Mouse (Mus musculus): ENCODE results near the gene Hhip. TPM values are rescaled to one million over a fixed set of nuclear protein-coding genes. Genes with fewer than 3 reads are reported as not detected.

Hhip gene
- polyA plus RNA-seq (2012; rRNA removed) (0.40 and 0.66 TPM in 2 replicates), polyA plus RNA-seq (2014; fragmentation: Nextera tagmentation; extraction: Ambion mirVana) (1.1 and 1.2 TPM in 2 replicates)

GRCm38 (mm10) chr8:80057198-80058174 is at the start of gene Hhip:
TSS of gene Hhip (minus strand) at chr8:80058006.
- Histone ChIP-seq H3K9ac (replicated peaks) (no peak within 1 kb of the TSS), H3K9me3 (ENCODE audit: control insufficient read depth, low read length) (no peaks in the 10 kb centered on the region), H3K4me2 (ENCODE audit: low read depth) (peak within 1 kb of the TSS; percentile 48), H3K27ac (no peak within 1 kb of the TSS), H3K4me3 (ENCODE audit: insufficient read depth in 1 of 2, low read depth in 2 of 2, low read length in 2 of 2) (peak within 1 kb of the TSS; percentile 10 to 54), H3K4me1 (replicated peaks; ENCODE audit: control insufficient read depth in 2 of 2, insufficient read depth in 2 of 2, low read length in 1 of 2) (no peaks in the 10 kb centered on the region), H3K27me3 (ENCODE audit: control insufficient read depth, insufficient read depth, low read length) (peaks cover 17% of the 10 kb centered on the region), H3K36me3 (replicated peaks; ENCODE audit: control insufficient read depth, insufficient read depth, low read depth) (no peaks in the 10 kb centered on the region)
- no peak for DNase-seq (ENCODE audit: low read depth in 3 of 3, low spot score in 3 of 3)
- no peak for TF ChIP-seq CTCF (IDR thresholded peaks at IDR 0.05; ENCODE audit: low read depth)
- no peak for TF ChIP-seq EP300 (IDR thresholded peaks at IDR 0.05; ENCODE audit: low read depth)
- no peak for ATAC-seq (ENCODE audit: insufficient read depth)
- 1% methylated on average over 36 of the region's 56 CpGs for WGBS (ENCODE audit: insufficient replicate concordance)

- ATAC-seq (ENCODE audit: insufficient read depth) (no peak), DNase-seq (ENCODE audit: low read depth in 3 of 3, low spot score in 3 of 3) (no peak)
- no peaks in the 10 kb centered on the region for H3K9me3 ChIP-seq (ENCODE audit: control insufficient read depth, low read length)
- H3K36me3 ChIP-seq (replicated peaks; ENCODE audit: control insufficient read depth, insufficient read depth, low read depth) = no peaks in the 10 kb centered on the region
- H3K4me1 ChIP-seq (replicated peaks; ENCODE audit: control insufficient read depth in 2 of 2, insufficient read depth in 2 of 2, low read length in 1 of 2) = no peaks in the 10 kb centered on the region
- no peak overlapping the region for H3K9ac ChIP-seq (replicated peaks)
- WGBS (ENCODE audit: insufficient replicate concordance) = 59% methylated on average over 2 of the region's 2 CpGs
- H3K4me3 ChIP-seq (ENCODE audit: insufficient read depth in 1 of 2, low read depth in 2 of 2, low read length in 2 of 2) = no peak overlapping the region
- H3K27me3 ChIP-seq (ENCODE audit: control insufficient read depth, insufficient read depth, low read length) = no peaks in the 10 kb centered on the region
- H3K27ac ChIP-seq = no peak overlapping the region
- no peak overlapping the region for H3K4me2 ChIP-seq (ENCODE audit: low read depth)
- TF ChIP-seq EP300 (IDR thresholded peaks at IDR 0.05; ENCODE audit: low read depth) (no peak), CTCF (IDR thresholded peaks at IDR 0.05; ENCODE audit: low read depth) (no peak)
Observed at GRCm38 (mm10) chr8:80087021-80087420, 29.2 kb upstream of the Hhip start.

GRCm38 (mm10) chr8:80058193-80058592 is 387 bp upstream of the Hhip start:
- Histone ChIP-seq H3K4me1 (replicated peaks; ENCODE audit: control insufficient read depth in 2 of 2, insufficient read depth in 2 of 2, low read length in 1 of 2) (no peaks in the 10 kb centered on the region), H3K27me3 (ENCODE audit: control insufficient read depth, insufficient read depth, low read length) (peaks cover 17% of the 10 kb centered on the region), H3K4me2 (ENCODE audit: low read depth) (no peak overlapping the region; the same call in 1 of the 2 replicates), H3K9ac (replicated peaks) (no peak overlapping the region), H3K4me3 (ENCODE audit: insufficient read depth in 1 of 2, low read depth in 2 of 2, low read length in 2 of 2) (no peak overlapping the region), H3K36me3 (replicated peaks; ENCODE audit: control insufficient read depth, insufficient read depth, low read depth) (no peaks in the 10 kb centered on the region), H3K27ac (no peak overlapping the region), H3K9me3 (ENCODE audit: control insufficient read depth, low read length) (no peaks in the 10 kb centered on the region)
- no peak for DNase-seq (ENCODE audit: low read depth in 3 of 3, low spot score in 3 of 3)
- TF ChIP-seq CTCF (IDR thresholded peaks at IDR 0.05; ENCODE audit: low read depth) (no peak), EP300 (IDR thresholded peaks at IDR 0.05; ENCODE audit: low read depth) (no peak)
- ATAC-seq (ENCODE audit: insufficient read depth) = no peak
- WGBS (ENCODE audit: insufficient replicate concordance) = 3% methylated on average over 8 of the region's 12 CpGs

GRCm38 (mm10) chr8:80056331-80057070 is 1.3 kb downstream of the Hhip start:
- no peaks in the 10 kb centered on the region; a peak in 1 of 4 replicates for H3K4me1 ChIP-seq (replicated peaks; ENCODE audit: control insufficient read depth in 2 of 2, insufficient read depth in 2 of 2, low read length in 1 of 2)
- DNase-seq (ENCODE audit: low read depth in 3 of 3, low spot score in 3 of 3) (no peak), ATAC-seq (ENCODE audit: insufficient read depth) (no peak)
- no peaks in the 10 kb centered on the region for H3K9me3 ChIP-seq (ENCODE audit: control insufficient read depth, low read length)
- no peak overlapping the region for H3K9ac ChIP-seq (replicated peaks)
- H3K4me3 ChIP-seq (ENCODE audit: insufficient read depth in 1 of 2, low read depth in 2 of 2, low read length in 2 of 2) = peak overlapping the region in 1 of 2 experiments; percentile 54; a peak in 2 of 4 replicates
- no peak overlapping the region for H3K27ac ChIP-seq
- H3K4me2 ChIP-seq (ENCODE audit: low read depth) = no peak overlapping the region
- 14% methylated on average over 13 of the region's 13 CpGs for WGBS (ENCODE audit: insufficient replicate concordance)
- no peaks in the 10 kb centered on the region for H3K36me3 ChIP-seq (replicated peaks; ENCODE audit: control insufficient read depth, insufficient read depth, low read depth)
- TF ChIP-seq CTCF (IDR thresholded peaks at IDR 0.05; ENCODE audit: low read depth) = no peak
- no peak for TF ChIP-seq EP300 (IDR thresholded peaks at IDR 0.05; ENCODE audit: low read depth)
- peaks cover 17% of the 10 kb centered on the region for H3K27me3 ChIP-seq (ENCODE audit: control insufficient read depth, insufficient read depth, low read length)
